Mouse (Mus musculus): ENCODE measurements around the gene Rbfox2. TPM values are rescaled to one million over a fixed set of nuclear protein-coding genes. Genes with fewer than 3 reads are reported as not detected.

The Rbfox2 gene
- 148 and 159 TPM in 2 replicates for polyA plus RNA-seq (2016; fragmentation: Nextera tagmentation; extraction: Ambion mirVana)

- peaks cover 19% of the 10 kb centered on the region for H3K4me1 ChIP-seq
- peak within 1 kb of the TSS; percentile 98 for H3K9ac ChIP-seq
- no peaks in the 10 kb centered on the region for H3K9me3 ChIP-seq
- peak; percentile 94 for ATAC-seq (ENCODE audit: low FRiP score, low read depth)
- H3K27me3 ChIP-seq (replicated peaks) = no peaks in the 10 kb centered on the region
- no peaks in the 10 kb centered on the region for H3K36me3 ChIP-seq
- H3K4me3 ChIP-seq = peak within 1 kb of the TSS; percentile 91
- H3K4me2 ChIP-seq (replicated peaks) = peak within 1 kb of the TSS; percentile 69
- H3K27ac ChIP-seq = peak within 1 kb of the TSS; percentile 99
- WGBS = under 1% methylated on average over 90 of the region's 90 CpGs
These were observed at the start of gene Rbfox2 for GRCm38 (mm10) chr15:77306547-77307261. Gene Rbfox2 (minus strand): TSS chr15:77307004.

GRCm38 (mm10) chr15:77356248-77356810 is 49.5 kb upstream of the Rbfox2 start:
- 13% methylated on average over 11 of the region's 11 CpGs for WGBS
- Histone ChIP-seq H3K4me2 (replicated peaks) (peak overlapping the region; percentile 39), H3K9ac (no peak overlapping the region), H3K4me3 (no peak overlapping the region), H3K9me3 (no peaks in the 10 kb centered on the region), H3K4me1 (peaks cover 40% of the 10 kb centered on the region), H3K27me3 (replicated peaks) (no peaks in the 10 kb centered on the region), H3K36me3 (no peaks in the 10 kb centered on the region), H3K27ac (no peak overlapping the region; the same call in 1 of the 2 replicates)
- ATAC-seq (ENCODE audit: low FRiP score, low read depth) = no peak

DNA sequence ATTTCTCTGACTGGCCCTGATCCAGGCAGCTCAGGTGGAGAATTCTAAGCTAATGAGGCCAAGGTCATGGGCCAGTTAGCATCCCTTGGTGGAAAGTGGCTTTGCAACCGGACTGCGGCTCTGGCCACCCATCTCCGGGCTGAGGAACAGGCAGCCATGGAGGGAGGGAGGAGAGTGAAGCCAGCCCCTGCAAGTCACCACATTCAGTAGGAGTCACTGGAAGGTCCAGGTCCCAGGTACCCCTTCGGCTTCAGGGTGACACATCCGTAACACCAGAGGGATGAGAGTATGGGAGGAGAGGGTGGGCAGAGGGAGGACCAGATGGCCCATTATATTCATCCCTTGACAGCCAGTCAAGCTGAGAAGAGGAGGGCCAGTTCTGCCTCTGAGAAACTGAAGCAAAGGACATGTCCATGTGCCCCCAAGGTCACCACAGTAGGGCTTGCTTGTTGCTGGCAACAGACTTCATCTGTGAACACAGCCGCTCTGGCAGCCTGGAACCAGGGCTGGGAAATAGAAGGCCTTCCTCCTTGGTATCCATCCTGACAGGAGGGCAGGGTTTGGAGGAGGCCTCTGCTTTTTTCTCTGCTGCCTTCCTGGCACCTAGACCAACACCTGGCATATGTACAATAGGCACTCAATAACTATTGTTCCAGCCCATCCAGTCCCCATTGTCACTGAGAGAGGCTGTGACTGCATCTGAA is 48.2 kb upstream of the Rbfox2 start:
- no peak overlapping the region for H3K4me3 ChIP-seq
- no peak overlapping the region for H3K9ac ChIP-seq
- H3K4me2 ChIP-seq (replicated peaks) = 0 out of 2 replicates have a peak overlapping the region, but pooled peaks have one; percentile 1
- no peaks in the 10 kb centered on the region for H3K27me3 ChIP-seq (replicated peaks)
- ATAC-seq (ENCODE audit: low FRiP score, low read depth) = no peak
- H3K36me3 ChIP-seq = no peaks in the 10 kb centered on the region
- no peak overlapping the region for H3K27ac ChIP-seq
- 66% methylated on average over 6 of the region's 6 CpGs for WGBS
- no peaks in the 10 kb centered on the region for H3K9me3 ChIP-seq
- peaks cover 40% of the 10 kb centered on the region for H3K4me1 ChIP-seq

DNA sequence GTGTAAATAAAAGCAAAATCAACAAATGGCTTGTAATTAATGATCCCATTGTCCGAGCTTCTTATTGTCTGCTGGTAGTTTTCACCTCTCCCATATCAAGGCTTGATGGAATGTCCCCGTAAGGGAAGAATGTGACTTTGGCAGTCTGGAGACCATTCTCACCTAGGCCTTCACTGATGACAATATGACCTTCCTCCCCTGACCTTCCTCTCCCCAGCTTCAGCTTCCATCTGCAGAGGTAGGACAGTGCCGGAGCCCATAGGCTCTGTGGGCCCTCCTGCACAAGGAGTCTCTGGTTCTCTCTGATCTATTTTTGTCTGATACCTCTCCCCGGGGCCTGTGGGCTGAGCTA is 47.7 kb upstream of the Rbfox2 start:
- 58% methylated on average over 4 of the region's 4 CpGs for whole genome bisulfite sequencing
- peaks cover 37% of the 10 kb centered on the region for H3K4me1 ChIP-seq
- H3K27me3 ChIP-seq (replicated peaks) = no peaks in the 10 kb centered on the region
- no peak overlapping the region for H3K9ac ChIP-seq
- H3K4me2 ChIP-seq (replicated peaks) = no peak overlapping the region
- no peaks in the 10 kb centered on the region for H3K9me3 ChIP-seq
- no peak overlapping the region for H3K4me3 ChIP-seq
- H3K27ac ChIP-seq = no peak overlapping the region
- no peaks in the 10 kb centered on the region for H3K36me3 ChIP-seq
- no peak for ATAC-seq (ENCODE audit: low FRiP score, low read depth)

DNA sequence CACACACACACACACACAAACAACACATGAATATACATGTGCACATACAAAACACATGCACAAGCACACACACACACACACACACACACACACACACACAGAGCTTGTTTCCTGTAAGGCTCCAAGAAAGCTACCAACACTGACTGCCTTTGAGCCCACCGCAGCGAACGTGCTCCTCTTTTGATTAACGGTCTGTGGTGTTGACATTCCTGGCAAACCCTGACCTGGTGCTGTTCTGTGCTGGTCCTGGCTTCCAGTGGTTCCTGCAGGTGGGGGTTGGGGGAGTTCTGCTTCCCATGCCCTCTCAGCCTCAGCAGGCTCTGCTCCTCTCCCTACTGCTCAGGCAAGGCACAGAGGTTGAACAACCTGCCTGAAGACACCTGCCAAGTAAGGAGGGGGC is 47.0 kb upstream of the Rbfox2 start:
- Histone ChIP-seq H3K27me3 (replicated peaks) (no peaks in the 10 kb centered on the region), H3K36me3 (no peaks in the 10 kb centered on the region), H3K4me2 (replicated peaks) (no peak overlapping the region), H3K9ac (no peak overlapping the region), H3K27ac (no peak overlapping the region), H3K4me3 (no peak overlapping the region), H3K9me3 (no peaks in the 10 kb centered on the region), H3K4me1 (peaks cover 31% of the 10 kb centered on the region)
- 37% methylated on average over 4 of the region's 4 CpGs for WGBS
- ATAC-seq (ENCODE audit: low FRiP score, low read depth) = no peak

GRCm38 (mm10) chr15:77352863-77353262 is 46.1 kb upstream of the Rbfox2 start:
- H3K36me3 ChIP-seq = no peaks in the 10 kb centered on the region
- H3K4me2 ChIP-seq (replicated peaks) = no peak overlapping the region
- 65% methylated on average over 7 of the region's 7 CpGs for WGBS
- H3K27ac ChIP-seq = no peak overlapping the region
- no peak overlapping the region for H3K9ac ChIP-seq
- no peak for ATAC-seq (ENCODE audit: low FRiP score, low read depth)
- H3K9me3 ChIP-seq = no peaks in the 10 kb centered on the region
- no peak overlapping the region for H3K4me3 ChIP-seq
- H3K4me1 ChIP-seq = peaks cover 31% of the 10 kb centered on the region
- H3K27me3 ChIP-seq (replicated peaks) = no peaks in the 10 kb centered on the region

GRCm38 (mm10) chr15:77350117-77350516 is 43.3 kb upstream of the Rbfox2 start:
- Histone ChIP-seq H3K4me3 (no peak overlapping the region), H3K9me3 (no peaks in the 10 kb centered on the region), H3K27me3 (replicated peaks) (no peaks in the 10 kb centered on the region), H3K4me1 (peaks cover 16% of the 10 kb centered on the region), H3K9ac (no peak overlapping the region), H3K4me2 (replicated peaks) (no peak overlapping the region), H3K36me3 (no peaks in the 10 kb centered on the region), H3K27ac (no peak overlapping the region)
- 92% methylated on average over 7 of the region's 7 CpGs for WGBS
- ATAC-seq (ENCODE audit: low FRiP score, low read depth) = no peak

GRCm38 (mm10) chr15:77348146-77348545 is 41.3 kb upstream of the Rbfox2 start:
- 74% methylated on average over 7 of the region's 7 CpGs for WGBS
- Histone ChIP-seq H3K27ac (no peak overlapping the region), H3K9me3 (no peaks in the 10 kb centered on the region), H3K4me2 (replicated peaks) (no peak overlapping the region), H3K36me3 (no peaks in the 10 kb centered on the region), H3K9ac (no peak overlapping the region), H3K27me3 (replicated peaks) (no peaks in the 10 kb centered on the region), H3K4me3 (no peak overlapping the region), H3K4me1 (peaks cover 21% of the 10 kb centered on the region)
- ATAC-seq (ENCODE audit: low FRiP score, low read depth) = no peak

DNA sequence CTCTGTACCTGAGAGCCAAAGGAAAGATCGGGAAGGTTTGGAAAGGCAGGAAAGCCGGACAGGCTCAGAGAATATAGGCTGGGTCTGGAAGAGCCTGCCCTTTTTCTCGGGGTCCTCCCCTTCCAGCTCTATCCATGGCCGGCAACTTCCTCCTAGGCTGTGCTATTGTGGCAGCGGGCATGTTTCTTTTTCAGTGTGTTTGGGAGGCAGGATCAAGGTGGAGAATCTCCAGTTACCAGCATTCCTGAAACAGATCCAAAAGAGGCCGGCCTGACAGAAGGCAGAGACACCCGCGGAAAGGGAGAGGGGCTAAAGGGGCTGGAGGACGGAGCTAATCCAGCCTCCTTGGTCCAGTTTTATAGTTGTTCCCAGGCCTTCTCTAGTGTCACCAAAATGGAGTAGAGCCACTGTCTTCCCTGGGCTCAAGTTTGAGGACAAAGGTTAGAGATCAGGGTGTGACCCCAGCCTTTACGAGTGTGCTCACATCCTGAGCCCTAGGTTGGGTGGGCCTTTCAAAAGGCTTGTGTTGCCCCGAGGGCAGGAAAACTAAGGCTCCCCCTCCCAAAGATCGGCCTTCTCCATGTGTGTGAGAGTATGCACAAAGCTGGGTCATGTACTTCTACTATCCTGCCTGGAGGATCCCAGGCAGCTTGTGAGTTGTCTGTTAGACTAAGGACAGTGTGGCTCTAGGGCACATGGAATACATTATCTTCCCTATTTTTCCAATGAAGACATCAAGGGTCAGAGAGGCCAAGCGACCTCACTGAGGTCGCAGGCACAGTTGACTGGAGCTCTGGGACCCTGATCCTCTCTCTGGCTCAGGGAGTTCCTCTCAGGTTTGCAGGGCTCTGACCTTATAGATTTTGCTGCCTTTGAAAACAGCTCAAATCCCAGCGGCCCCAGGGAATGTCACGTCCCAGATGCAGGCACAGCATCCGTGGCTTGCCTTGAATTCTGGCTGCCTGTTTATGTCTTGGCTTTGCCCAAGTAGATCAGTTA is 37.6 kb upstream of the Rbfox2 start:
- ATAC-seq (ENCODE audit: low FRiP score, low read depth) = 0 out of 2 replicates have a peak, but pooled peaks have one; percentile 34
- peak overlapping the region; percentile 27 for H3K27ac ChIP-seq
- no peak overlapping the region for H3K4me3 ChIP-seq
- no peaks in the 10 kb centered on the region for H3K9me3 ChIP-seq
- no peaks in the 10 kb centered on the region for H3K27me3 ChIP-seq (replicated peaks)
- H3K4me1 ChIP-seq = peaks cover 34% of the 10 kb centered on the region
- peak overlapping the region; percentile 53 for H3K4me2 ChIP-seq (replicated peaks)
- no peak overlapping the region for H3K9ac ChIP-seq
- WGBS = 44% methylated on average over 17 of the region's 17 CpGs
- H3K36me3 ChIP-seq = no peaks in the 10 kb centered on the region

DNA sequence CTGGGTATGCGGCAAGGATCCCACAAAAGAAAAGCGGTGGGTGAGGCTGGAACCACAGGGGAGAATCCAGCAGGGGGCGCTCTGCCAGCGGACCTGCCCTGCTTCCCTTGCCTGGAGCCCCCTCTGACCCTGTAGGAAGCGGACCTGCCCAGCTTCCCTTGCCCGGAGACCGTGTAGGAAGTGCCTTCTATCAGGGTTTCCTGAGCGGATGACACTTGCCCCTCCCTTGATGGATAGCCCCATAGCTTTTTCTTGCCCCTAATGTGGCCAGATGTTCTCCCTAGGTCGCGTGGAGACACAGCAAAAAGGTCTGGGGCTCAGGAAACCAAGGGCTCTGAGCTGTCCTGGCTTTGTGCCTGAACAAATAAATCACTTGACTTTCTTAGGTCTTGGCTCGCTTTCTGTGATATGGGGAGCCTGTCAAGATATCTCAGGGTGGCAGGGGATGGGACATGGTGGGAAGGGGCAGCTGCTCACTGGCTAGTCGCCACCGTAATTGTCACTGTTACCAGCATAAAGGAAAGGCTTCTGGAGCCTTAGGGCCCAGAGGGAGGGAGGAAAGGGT is 36.8 kb upstream of the Rbfox2 start:
- Histone ChIP-seq H3K4me1 (peaks cover 34% of the 10 kb centered on the region), H3K4me3 (no peak overlapping the region), H3K4me2 (replicated peaks) (peak overlapping the region; percentile 53), H3K36me3 (no peaks in the 10 kb centered on the region), H3K27ac (peak overlapping the region; percentile 27), H3K9me3 (no peaks in the 10 kb centered on the region), H3K27me3 (replicated peaks) (no peaks in the 10 kb centered on the region), H3K9ac (peak overlapping the region; percentile 30; the same call in 1 of the 2 replicates)
- ATAC-seq (ENCODE audit: low FRiP score, low read depth) = peak; percentile 78
- WGBS = under 1% methylated on average over 13 of the region's 13 CpGs

- Histone ChIP-seq H3K4me3 (no peak overlapping the region), H3K36me3 (no peaks in the 10 kb centered on the region), H3K27me3 (replicated peaks) (no peaks in the 10 kb centered on the region), H3K27ac (peak overlapping the region; percentile 27; the same call in 1 of the 2 replicates), H3K4me1 (peaks cover 38% of the 10 kb centered on the region), H3K9ac (peak overlapping the region; percentile 30; the same call in 1 of the 2 replicates), H3K4me2 (replicated peaks) (peak overlapping the region; percentile 53), H3K9me3 (no peaks in the 10 kb centered on the region)
- ATAC-seq (ENCODE audit: low FRiP score, low read depth) = no peak; the same call in 1 of the 2 replicates
- 30% methylated on average over 18 of the region's 18 CpGs for WGBS
These were observed 36.2 kb upstream of the Rbfox2 start for GRCm38 (mm10) chr15:77342962-77343526.

Measured in neural tube, embryonic 12.5 days (tissue).